Mouse (Mus musculus) large intestine, adult 2 months (tissue): ENCODE results near the gene Hoxa7. TPM values are rescaled to one million over a fixed set of nuclear protein-coding genes. Genes with fewer than 3 reads are reported as not detected.

Experiments used
- DNase-seq: peaks from one replicate; pipeline ENCODE4 v3.0.0-alpha.2; 2012; ENCODE audit warnings: low read depth, low spot score
- WGBS: fragments of 180-500 bp; shearing (Covaris S2); methylation state at CpG from one replicate; pipeline ENCODE4 v1.1.7; 2018; 5-methylcytosine and 5-hydroxymethylcytosine counted together
- polyA plus RNA-seq: library from polyadenylated mRNA; depleted of rRNA; stranded (reverse); fragments of >200 nt; gene quantifications from 2 replicates; pipeline ENCODE4 v1.2.3, GENCODE M21; 2012; rRNA removed

Hoxa7 gene
- polyA plus RNA-seq, 1 experiment, result 3.8 TPM

DNA sequence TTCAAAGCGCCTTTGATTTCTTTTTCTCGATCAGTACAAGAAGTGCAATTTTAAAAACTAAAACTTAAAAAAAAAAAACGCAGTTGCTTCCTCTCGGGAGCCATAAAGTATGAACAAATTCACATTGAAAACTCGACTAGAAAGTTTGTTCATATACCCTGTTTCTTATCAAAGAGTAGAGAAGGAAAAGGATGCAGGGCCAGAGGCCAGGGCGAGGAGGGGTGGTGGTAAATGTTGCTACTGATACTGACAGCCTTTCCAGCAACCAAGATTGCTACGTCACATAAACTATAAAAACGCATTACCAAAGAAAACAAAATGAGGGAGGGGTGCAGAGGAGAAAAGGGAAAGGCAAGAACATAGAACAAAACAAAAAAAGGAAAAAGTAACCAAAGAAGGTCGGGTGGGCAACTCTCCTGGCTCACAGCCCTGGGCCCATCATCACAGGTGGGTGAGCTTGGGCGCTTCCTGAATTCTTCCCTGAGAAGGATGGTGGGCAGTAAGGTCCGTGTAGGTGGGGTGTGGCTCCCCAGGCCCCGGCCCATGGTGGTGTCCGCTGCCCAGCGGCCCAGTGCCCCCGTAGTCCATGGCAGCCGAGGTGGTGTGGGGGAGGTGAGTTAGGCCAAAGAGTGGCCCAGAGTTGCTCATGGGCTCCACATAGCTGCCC lies 52.0 kb downstream of the Hoxa7 start:
- DNase-seq, result no peak
- 80% methylated on average over 16 of the region's 16 CpGs for WGBS

DNA sequence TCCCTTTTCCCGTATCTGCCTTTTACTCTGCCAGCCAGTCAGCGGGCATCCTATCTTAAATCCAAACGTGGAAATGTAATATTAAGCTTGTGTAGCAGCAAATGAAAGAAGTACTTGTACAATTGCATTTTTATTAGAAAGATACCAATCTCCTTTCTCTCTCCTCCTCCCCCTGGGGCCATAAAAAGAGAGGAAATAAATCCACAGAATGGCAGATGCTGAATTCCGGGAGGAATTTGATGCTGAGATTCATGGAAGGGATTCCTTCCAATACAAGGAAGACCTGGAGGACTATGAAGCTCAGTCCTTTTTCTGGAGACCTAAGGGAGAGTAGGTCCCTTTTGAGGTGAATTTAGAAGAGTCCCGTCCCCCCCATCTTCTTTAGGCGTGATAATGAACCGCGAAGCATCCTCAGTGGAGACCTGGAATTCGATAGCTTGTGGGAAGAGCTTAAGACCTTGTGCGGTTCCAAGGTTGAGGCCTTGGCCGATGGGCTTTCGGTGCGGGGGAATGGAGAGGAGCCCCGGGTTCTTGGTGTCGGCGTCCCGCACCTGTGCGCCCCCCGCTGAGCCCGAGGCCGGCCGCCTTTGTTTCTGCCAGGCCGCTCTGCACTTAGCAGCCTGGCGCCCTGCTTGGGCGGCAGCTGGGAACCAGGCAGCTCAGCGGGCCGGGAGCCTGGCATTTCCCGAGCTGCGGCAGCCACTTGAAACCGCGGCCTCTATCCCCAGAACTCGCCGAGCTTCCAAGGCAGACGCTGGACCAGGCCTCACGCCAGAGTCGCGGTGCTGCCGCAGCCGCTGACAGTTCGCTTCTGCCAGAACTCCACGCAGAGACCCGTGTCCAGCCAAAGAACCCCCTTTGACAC lies 53.2 kb downstream of the Hoxa7 start:
- DNase-seq, result no peak
- WGBS, result 84% methylated on average over 42 of the region's 42 CpGs

DNA sequence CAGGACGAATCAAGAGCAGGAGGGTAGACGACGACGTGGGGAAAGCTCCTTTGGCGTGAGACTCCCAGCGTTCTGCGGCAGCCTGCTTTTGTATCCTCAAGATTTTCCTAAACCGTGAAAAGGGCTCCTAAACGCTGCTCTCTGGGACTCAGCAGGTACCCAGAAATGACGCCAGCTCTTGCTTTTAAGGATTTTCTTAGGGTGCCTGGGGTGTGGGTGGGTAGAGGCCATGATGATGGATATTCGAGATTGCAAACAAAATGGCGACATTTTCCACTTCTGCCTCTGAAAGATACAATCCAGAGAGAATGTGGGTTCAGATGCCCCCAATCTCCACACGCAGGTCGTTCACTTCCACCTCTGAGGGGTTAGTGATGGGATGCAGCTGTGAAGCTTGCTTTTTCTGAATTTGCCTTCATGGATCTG lies 53.9 kb downstream of the Hoxa7 start:
- 91% methylated on average over 14 of the region's 14 CpGs for WGBS
- no peak for DNase-seq

DNA sequence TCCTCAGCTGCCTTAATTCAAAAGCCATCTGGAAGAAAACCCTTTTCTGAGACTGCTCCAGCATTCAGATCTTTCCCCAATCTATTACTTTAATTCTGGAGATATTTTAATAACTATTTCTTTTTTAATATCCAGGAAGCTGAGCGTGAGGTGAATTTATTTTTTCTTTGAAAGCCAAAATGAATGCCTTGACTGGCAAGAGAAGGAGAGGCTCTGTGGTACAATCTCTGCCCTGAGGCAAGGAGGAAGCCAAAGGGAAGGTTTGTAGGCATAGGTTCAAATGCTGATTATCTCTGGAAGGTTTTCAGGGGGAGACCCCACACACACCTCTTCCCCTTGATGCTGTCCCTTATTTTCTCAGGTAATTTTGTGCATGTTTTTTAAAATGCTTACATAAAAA lies 54.5 kb downstream of the Hoxa7 start:
- WGBS, result 92% methylated on average over 1 of the region's 1 CpGs
- DNase-seq, result no peak

DNA sequence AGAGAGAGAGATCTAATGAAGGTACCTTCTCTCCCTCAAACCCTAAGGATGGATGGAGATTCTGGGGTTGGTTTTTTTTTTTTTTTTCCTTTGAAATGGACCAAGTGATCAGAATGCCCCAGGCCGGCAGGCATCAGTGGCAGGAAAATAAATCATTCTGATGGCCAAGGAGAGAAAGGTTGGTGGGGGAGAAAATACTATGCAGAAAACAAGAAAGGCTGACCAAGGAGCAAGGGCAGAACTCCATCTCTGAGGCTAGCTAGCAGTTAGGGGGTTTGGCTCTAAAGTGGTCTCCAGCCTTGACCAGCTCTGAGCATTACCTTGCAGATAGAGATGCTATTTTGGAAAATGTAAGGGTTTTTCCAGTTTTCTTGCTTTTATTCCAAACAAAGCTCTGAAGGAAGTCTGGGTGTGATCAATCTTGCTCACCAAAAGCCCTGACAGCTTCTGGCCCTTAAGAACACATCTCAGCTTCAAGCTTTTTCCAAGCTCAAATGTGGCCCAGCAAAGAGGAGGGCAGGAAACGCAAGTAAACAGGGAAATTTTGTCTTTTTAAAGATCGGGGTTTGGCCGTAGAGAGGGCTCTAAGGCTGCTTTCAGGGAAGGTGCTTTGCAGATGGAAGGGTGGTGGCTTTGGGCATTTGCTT lies 55.1 kb downstream of the Hoxa7 start:
- DNase-seq, result no peak
- WGBS, result 79% methylated on average over 4 of the region's 4 CpGs

DNA sequence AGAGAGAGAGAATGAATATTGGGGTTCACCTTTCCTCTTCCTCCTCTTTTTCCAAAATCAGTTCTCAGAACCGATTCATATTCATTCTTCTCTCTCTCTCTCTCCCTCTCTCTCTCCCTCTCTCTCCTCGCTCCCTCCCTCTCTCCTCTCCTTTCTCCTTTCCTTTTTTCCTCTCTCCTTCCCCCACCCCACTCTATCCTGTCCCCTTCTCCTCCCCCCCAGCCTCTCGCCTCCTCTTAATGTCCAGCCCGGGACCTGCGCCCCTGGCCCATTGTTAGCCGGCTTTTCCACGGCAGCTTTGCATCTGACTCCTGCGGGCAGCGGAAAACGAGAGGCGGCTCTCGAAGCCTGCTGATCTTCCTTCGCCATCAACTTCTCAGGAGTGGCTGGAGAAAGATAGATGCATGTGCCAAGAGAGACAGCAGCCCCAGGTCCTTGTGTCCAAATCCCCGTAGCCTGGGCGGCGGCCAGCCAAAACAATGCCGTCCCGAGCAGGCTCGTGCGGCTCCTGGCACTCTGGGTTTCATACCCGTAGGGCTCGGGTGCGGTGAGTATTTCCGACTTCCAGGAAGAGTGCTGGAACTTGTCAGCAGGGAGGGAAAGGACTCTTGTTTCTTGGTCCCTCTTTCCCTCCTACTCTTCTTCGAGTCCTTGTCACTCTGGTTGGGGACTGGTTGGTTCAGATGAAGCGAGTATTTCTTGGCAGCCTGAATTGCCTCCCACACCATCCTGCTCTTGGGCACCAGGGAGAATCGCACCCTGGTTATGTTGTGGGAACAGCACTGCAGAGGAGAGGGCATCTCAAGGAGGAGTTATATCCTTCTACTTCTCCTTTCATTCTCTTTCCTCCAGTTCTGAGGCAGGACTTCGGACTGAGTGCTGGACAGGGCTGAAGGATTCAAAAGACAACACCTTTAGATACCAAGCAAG lies 55.9 kb downstream of the Hoxa7 start:
- DNase-seq, result no peak
- WGBS, result 78% methylated on average over 28 of the region's 28 CpGs

DNA sequence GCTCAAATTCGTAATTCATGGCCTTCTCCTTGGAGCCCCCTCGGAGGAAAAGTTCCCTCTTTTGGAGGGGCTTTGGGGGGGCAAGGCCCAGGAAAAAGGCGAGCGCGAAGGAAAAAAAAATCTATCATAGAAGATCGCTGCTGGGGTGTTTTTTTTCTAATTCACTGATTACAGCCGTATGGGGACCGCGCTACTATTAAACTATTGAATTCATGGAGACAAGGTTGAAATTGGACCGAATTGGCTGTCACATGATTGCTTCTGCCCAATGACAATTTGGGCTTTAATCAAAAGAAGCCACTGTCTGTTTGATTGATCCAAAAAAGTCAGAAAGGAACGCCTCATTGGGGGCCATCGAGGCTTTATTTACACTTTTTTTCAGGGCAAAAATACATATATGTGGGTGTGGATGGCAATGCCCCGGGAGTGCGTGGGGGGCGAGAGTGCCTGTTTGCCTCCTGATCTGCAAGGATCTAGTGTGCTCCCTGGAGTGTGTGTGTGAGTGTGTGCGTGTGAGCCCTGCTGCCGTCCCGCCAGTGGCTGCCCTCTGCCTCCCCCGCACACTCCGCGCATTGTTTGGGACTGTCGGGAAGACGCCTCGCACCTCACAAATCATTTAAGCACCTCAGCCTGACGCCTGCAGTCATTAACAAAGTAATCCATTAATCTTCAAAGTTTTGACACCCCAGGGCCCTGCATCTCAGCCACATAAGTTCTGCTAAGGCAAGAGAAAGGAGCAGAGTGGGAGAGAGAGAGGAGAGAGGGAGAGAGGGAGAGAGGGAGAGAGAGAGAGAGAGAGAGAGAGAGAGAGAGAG lies 56.8 kb downstream of the Hoxa7 start, which contains the start of gene Hoxa2:
TSS of gene Hoxa2 (minus strand) at position 206 of the 815 bp plus-strand sequence.
- 68% methylated on average over 25 of the region's 25 CpGs for WGBS
- no peak for DNase-seq

Other genes starting within 250 kb of the Hoxa7 start
- 10.5 and 12.2 TPM in 2 replicates for gene Skap2, start 209.3 kb downstream of the Hoxa7 start, polyA plus RNA-seq
- gene Hoxa1, start 63.5 kb downstream of the Hoxa7 start, polyA plus RNA-seq, result 0.24 and 0.33 TPM in 2 replicates
- gene Hoxa2, start 57.0 kb downstream of the Hoxa7 start, polyA plus RNA-seq, result 0.73 and 0.97 TPM in 2 replicates
- 0.02 and 0.07 TPM in 2 replicates for gene 5730596B20Rik, start 44.4 kb downstream of the Hoxa7 start, polyA plus RNA-seq
- 0.78 and 1.3 TPM in 2 replicates for gene Hoxa4, start 30.1 kb downstream of the Hoxa7 start, polyA plus RNA-seq
- gene Hoxa5, start 17.3 kb downstream of the Hoxa7 start, polyA plus RNA-seq, result 1.7 and 2.4 TPM in 2 replicates
- 0.16 and 0.41 TPM in 2 replicates for gene Hoxa6, start 13.1 kb downstream of the Hoxa7 start, polyA plus RNA-seq
- gene Hoxa3, start 8.5 kb downstream of the Hoxa7 start, polyA plus RNA-seq, result 1.6 and 3.0 TPM in 2 replicates
- gene Gm28308, start 8.5 kb downstream of the Hoxa7 start, polyA plus RNA-seq, result 0.21 and 0.24 TPM in 2 replicates
- gene Hoxa9, start 9.2 kb upstream of the Hoxa7 start, polyA plus RNA-seq, result 0.10 TPM in 1 of 2 replicates, not detected in the other
- gene Hoxa10, start 19.0 kb upstream of the Hoxa7 start, polyA plus RNA-seq, result 0.04 and 0.07 TPM in 2 replicates
- gene Hoxa11, start 24.0 kb upstream of the Hoxa7 start, polyA plus RNA-seq, result not detected in 2 replicates
- gene Hoxa13, start 39.0 kb upstream of the Hoxa7 start, polyA plus RNA-seq, result not detected in 2 replicates
- not detected in 2 replicates for gene Evx1, start 91.6 kb upstream of the Hoxa7 start, polyA plus RNA-seq